Mouse (Mus musculus) G1E (cell line): ENCODE results near the gene Ctnnbip1. TPM values are rescaled to one million over a fixed set of nuclear protein-coding genes. Genes with fewer than 3 reads are reported as not detected.

Source experiments
- ATAC-seq: 2 replicates; pipeline ENCODE4 v1.8.0; 2016; ENCODE audit warnings: mild to moderate bottlenecking; ENCODE audit not compliant: insufficient number of reproducible peaks, poor library complexity, low FRiP score, severe bottlenecking; ENCODE audit errors: extremely low read depth
- DNase-seq: peaks from one replicate; pipeline ENCODE4 v3.0.0; 2012; ENCODE audit warnings: low spot score
- H3K27me3 ChIP-seq: 2 replicates; pipeline ENCODE4 v1.6.1; 2012; ENCODE audit warnings: mild to moderate bottlenecking, low read length, inconsistent platforms; ENCODE audit not compliant: insufficient read depth
- H3K36me3 ChIP-seq: replicated peaks from 2 replicates; pipeline ENCODE3; 2012; ENCODE audit warnings: mild to moderate bottlenecking, inconsistent platforms
- H3K4me1 ChIP-seq: 2 replicates; pipeline ENCODE4 v1.6.1; 2012; ENCODE audit warnings: low read depth, low read length, inconsistent platforms, mixed read lengths; ENCODE audit not compliant: insufficient read depth
- H3K4me3 ChIP-seq: 2 replicates; pipeline ENCODE4 v1.5.1; 2012; ENCODE audit warnings: low read depth, mild to moderate bottlenecking, inconsistent platforms, low read length, moderate library complexity, mixed read lengths
- H3K9me3 ChIP-seq: replicated peaks from 2 replicates; pipeline ENCODE4 v1.6.1; 2012; ENCODE audit warnings: inconsistent platforms
- CTCF ChIP-seq: IDR thresholded peaks from 2 replicates; pipeline ENCODE4 v1.5.1; 2012; ENCODE audit warnings: low read depth, low read length, inconsistent platforms, mixed read lengths
- GATA1 ChIP-seq: IDR thresholded peaks from 2 replicates; pipeline ENCODE4 v1.6.1; 2012; ENCODE audit warnings: borderline replicate concordance, low read length, inconsistent platforms, mixed read lengths
- GATA2 ChIP-seq: IDR thresholded peaks from 2 replicates; pipeline ENCODE4 v1.6.1; 2012; ENCODE audit warnings: low read depth, low read length, inconsistent platforms, borderline replicate concordance
- POLR2AphosphoS5 ChIP-seq: IDR thresholded peaks from 2 replicates; pipeline ENCODE4 v1.6.1; 2012; ENCODE audit warnings: low read depth, low read length, inconsistent platforms; ENCODE audit not compliant: insufficient replicate concordance
- TAL1 ChIP-seq: conservative IDR thresholded peaks from 2 replicates; pipeline ENCODE4 v1.6.1; 2012; ENCODE audit warnings: low read depth, low read length, inconsistent platforms, mixed read lengths
- polyA plus RNA-seq: library from polyadenylated mRNA; stranded (reverse); fragments of >175 nt; gene quantifications from 2 replicates; pipeline ENCODE4 v1.2.3, GENCODE M21; 2012
- total RNA-seq, 2 experiments: library from RNA; stranded (forward) in 1 of 2; stranded (reverse) in 1 of 2; fragments of 200-1000 nt in 1 of 2; fragments of >200 nt in 1 of 2; fragmentation: Nextera tagmentation in 1 of 2; gene quantifications; 2 replicates each; pipeline ENCODE4 v1.2.3; 2014 to 2017

Gene Ctnnbip1
- total and polyA plus RNA-seq, 3 experiments = 0.98 to 2.9 (median 1.3) TPM

- H3K36me3 ChIP-seq = no peaks in the 10 kb centered on the region
- TF ChIP-seq CTCF (no peak), GATA2 (no peak), POLR2AphosphoS5 (no peak), GATA1 (no peak), TAL1 (no peak)
- no peak overlapping the region for H3K4me3 ChIP-seq
- H3K9me3 ChIP-seq = no peaks in the 10 kb centered on the region
- DNase-seq = no peak
- peaks cover 16% of the 10 kb centered on the region for H3K27me3 ChIP-seq
- H3K4me1 ChIP-seq = no peaks in the 10 kb centered on the region
- no peak for ATAC-seq
Observed at GRCm38 (mm10) chr4:149527621-149528354, 9.8 kb downstream of the Ctnnbip1 start.

GRCm38 (mm10) chr4:149529691-149530090, 11.7 kb downstream of the Ctnnbip1 start:
- Histone ChIP-seq H3K36me3 (no peaks in the 10 kb centered on the region), H3K9me3 (no peaks in the 10 kb centered on the region), H3K27me3 (peaks cover 12% of the 10 kb centered on the region), H3K4me1 (no peaks in the 10 kb centered on the region), H3K4me3 (no peak overlapping the region)
- no peak for DNase-seq
- TF ChIP-seq GATA2 (no peak), CTCF (no peak), GATA1 (no peak), POLR2AphosphoS5 (no peak), TAL1 (no peak)
- ATAC-seq = no peak

GRCm38 (mm10) chr4:149539441-149539840, 21.4 kb downstream of the Ctnnbip1 start:
- no peak for TF ChIP-seq GATA2
- no peak for TF ChIP-seq CTCF
- TF ChIP-seq POLR2AphosphoS5 = no peak
- TF ChIP-seq TAL1 = no peak
- no peak for TF ChIP-seq GATA1
- H3K27me3 ChIP-seq = peaks cover 24% of the 10 kb centered on the region
- peaks cover 4% of the 10 kb centered on the region; the same call in 1 of the 2 replicates for H3K4me1 ChIP-seq
- DNase-seq (no peak), ATAC-seq (no peak)
- no peaks in the 10 kb centered on the region for H3K9me3 ChIP-seq
- no peaks in the 10 kb centered on the region for H3K36me3 ChIP-seq
- H3K4me3 ChIP-seq = no peak overlapping the region

DNA sequence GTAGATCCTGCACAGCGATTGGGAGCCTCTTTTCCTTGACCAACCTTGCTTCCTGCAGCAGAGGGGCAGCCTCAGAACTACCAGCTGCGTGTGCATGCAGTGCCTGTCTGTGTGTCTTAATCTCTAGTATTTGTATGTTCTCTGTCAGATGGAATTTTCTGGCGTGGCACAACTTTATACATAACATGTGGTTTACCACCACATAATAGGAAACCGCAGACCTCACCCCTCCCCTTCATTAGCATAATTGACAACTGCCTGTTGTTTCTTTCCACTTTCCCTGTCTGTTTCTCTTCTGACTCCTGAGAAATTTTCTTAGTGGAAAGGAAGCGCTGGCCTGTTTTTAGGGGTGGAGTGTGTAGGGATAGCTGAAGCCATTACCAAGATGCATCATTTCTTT, 23.9 kb downstream of the Ctnnbip1 start:
- Histone ChIP-seq H3K9me3 (no peaks in the 10 kb centered on the region), H3K4me3 (no peak overlapping the region), H3K36me3 (no peaks in the 10 kb centered on the region), H3K4me1 (peaks cover 4% of the 10 kb centered on the region; the same call in 1 of the 2 replicates), H3K27me3 (peaks cover 17% of the 10 kb centered on the region)
- DNase-seq = no peak
- no peak for TF ChIP-seq TAL1
- no peak for ATAC-seq

- DNase-seq (no peak), ATAC-seq (no peak)
- Histone ChIP-seq H3K9me3 (no peaks in the 10 kb centered on the region), H3K4me1 (peaks cover 4% of the 10 kb centered on the region; the same call in 1 of the 2 replicates), H3K36me3 (no peaks in the 10 kb centered on the region), H3K27me3 (peaks cover 12% of the 10 kb centered on the region), H3K4me3 (no peak overlapping the region)
- TF ChIP-seq GATA1 = no peak
- TF ChIP-seq POLR2AphosphoS5 = no peak
- TF ChIP-seq CTCF = no peak
- TF ChIP-seq TAL1 = no peak
- TF ChIP-seq GATA2 = no peak
Observed at GRCm38 (mm10) chr4:149542431-149542830, 24.4 kb downstream of the Ctnnbip1 start.

DNA sequence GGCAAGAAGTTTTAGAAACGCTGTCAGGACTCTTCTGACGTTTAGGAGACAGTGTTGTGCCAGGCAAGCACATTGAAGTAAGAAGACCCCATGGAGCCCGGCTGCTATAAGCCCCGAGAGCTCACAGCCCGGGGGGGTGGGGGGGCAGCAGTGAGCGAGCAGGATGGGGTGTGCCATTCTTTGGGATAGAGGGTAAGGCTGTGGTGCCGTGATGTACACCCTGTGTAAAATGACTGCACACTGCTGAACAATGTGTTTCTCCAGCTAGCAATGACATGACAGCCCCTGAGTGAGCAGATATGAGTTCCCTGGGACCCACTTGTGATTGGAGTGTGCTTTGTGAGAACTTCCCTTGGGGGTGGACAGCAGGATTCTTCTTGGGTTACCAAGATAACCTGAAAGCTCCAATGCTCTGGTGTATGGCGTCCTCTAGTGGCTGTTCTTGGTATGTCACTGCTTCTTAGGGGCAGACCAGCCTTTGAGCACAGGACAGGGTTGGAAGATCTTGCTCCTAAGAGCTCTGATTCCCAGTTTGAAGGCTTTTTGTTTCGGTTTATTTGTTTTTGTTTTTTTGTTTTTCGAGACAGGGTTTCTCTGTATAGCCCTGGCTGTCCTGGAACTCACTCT, 25.0 kb downstream of the Ctnnbip1 start:
- Histone ChIP-seq H3K36me3 (no peaks in the 10 kb centered on the region), H3K27me3 (peaks cover 7% of the 10 kb centered on the region; the same call in 1 of the 2 replicates), H3K9me3 (no peaks in the 10 kb centered on the region), H3K4me3 (no peak overlapping the region), H3K4me1 (peaks cover 4% of the 10 kb centered on the region; the same call in 1 of the 2 replicates)
- ATAC-seq (no peak), DNase-seq (no peak)
- no peak for TF ChIP-seq TAL1
- peak; percentile 69 for TF ChIP-seq CTCF
- no peak for TF ChIP-seq GATA1
- TF ChIP-seq POLR2AphosphoS5 = no peak
- TF ChIP-seq GATA2 = no peak
